Mouse (Mus musculus) limb, embryonic 13.5 days (tissue): ENCODE results near the gene Psmb2. TPM values are rescaled to one million over a fixed set of nuclear protein-coding genes. Genes with fewer than 3 reads are reported as not detected.
A peak's percentile ranks its signal among the peaks of the same experiment; 100 is the strongest.

ENCODE experiments used
- ATAC-seq: fragments of 200-750 bp; cut with Nextera tagmentation; 2 replicates; pipeline ENCODE4 v1.8.0; 2017; ENCODE audit warnings: low read depth, moderate number of reproducible peaks, moderate TSS enrichment; ENCODE audit not compliant: low FRiP score
- H3K27ac ChIP-seq: fragments of 300-500 bp; sonication (generic); 2 replicates; pipeline ENCODE4 v1.5.1; 2015; ENCODE audit warnings: inconsistent platforms, mild to moderate bottlenecking, moderate library complexity
- H3K27me3 ChIP-seq: fragments of 300-500 bp; sonication (generic); 2 replicates; pipeline ENCODE4 v1.6.1; 2015; ENCODE audit warnings: mild to moderate bottlenecking, inconsistent platforms
- H3K36me3 ChIP-seq: fragments of 300-500 bp; sonication (generic); 2 replicates; pipeline ENCODE4 v1.6.1; 2015; ENCODE audit warnings: inconsistent platforms, mild to moderate bottlenecking, moderate library complexity
- H3K4me1 ChIP-seq: fragments of 300-500 bp; sonication (generic); 2 replicates; pipeline ENCODE4 v1.6.1; 2015; ENCODE audit warnings: inconsistent platforms
- H3K4me2 ChIP-seq: fragments of 300-500 bp; sonication (generic); replicated peaks from 2 replicates; pipeline ENCODE4 v1.6.1; 2015; ENCODE audit warnings: inconsistent platforms, mild to moderate bottlenecking, moderate library complexity
- H3K4me3 ChIP-seq: fragments of 300-500 bp; sonication (generic); 2 replicates; pipeline ENCODE4 v1.5.1; 2015; ENCODE audit warnings: moderate library complexity, mild to moderate bottlenecking, inconsistent platforms
- H3K9ac ChIP-seq: fragments of 300-500 bp; sonication (generic); 2 replicates; pipeline ENCODE4 v1.6.1; 2015; ENCODE audit warnings: mild to moderate bottlenecking, inconsistent platforms
- H3K9me3 ChIP-seq: fragments of 300-500 bp; sonication (generic); 2 replicates; pipeline ENCODE4 v1.6.1; 2016; ENCODE audit warnings: inconsistent platforms
- WGBS: fragments of 180-500 bp; shearing (Covaris S2); methylation state at CpG from one replicate; pipeline ENCODE4 v1.1.7; 2015; 5-methylcytosine and 5-hydroxymethylcytosine counted together
- polyA plus RNA-seq: library from polyadenylated mRNA; unstranded; fragments of >200 nt; fragmentation: Nextera tagmentation; extraction: Ambion mirVana; gene quantifications from 2 replicates; pipeline ENCODE4 v1.2.1, GENCODE M21; 2015

The Psmb2 gene
- polyA plus RNA-seq, 1 experiment from 2014 or later, result 501 TPM

- peak; percentile 87; the same call in 1 of the 2 replicates for ATAC-seq
- Histone ChIP-seq H3K27ac (no peak overlapping the region), H3K36me3 (no peaks in the 10 kb centered on the region), H3K9ac (no peak overlapping the region), H3K4me2 (no peak overlapping the region), H3K9me3 (no peaks in the 10 kb centered on the region), H3K4me3 (no peak overlapping the region), H3K27me3 (no peaks in the 10 kb centered on the region; the same call in 1 of the 2 replicates), H3K4me1 (no peaks in the 10 kb centered on the region)
- whole genome bisulfite sequencing, result 11% methylated on average over 9 of the region's 9 CpGs
Observed at GRCm38 (mm10) chr4:126655356-126655755, 22.1 kb upstream of the Psmb2 start.

- ATAC-seq, result no peak
- Histone ChIP-seq H3K4me2 (no peak overlapping the region), H3K9ac (no peak overlapping the region), H3K4me1 (no peaks in the 10 kb centered on the region), H3K4me3 (no peak overlapping the region), H3K9me3 (no peaks in the 10 kb centered on the region), H3K36me3 (no peaks in the 10 kb centered on the region), H3K27me3 (no peaks in the 10 kb centered on the region), H3K27ac (no peak overlapping the region)
- 83% methylated on average over 7 of the region's 7 CpGs for WGBS
Observed at GRCm38 (mm10) chr4:126661249-126661648, 16.2 kb upstream of the Psmb2 start.

GRCm38 (mm10) chr4:126667075-126667474 lies 10.4 kb upstream of the Psmb2 start:
- Histone ChIP-seq H3K4me2 (no peak overlapping the region), H3K36me3 (no peaks in the 10 kb centered on the region), H3K4me1 (no peaks in the 10 kb centered on the region), H3K9ac (no peak overlapping the region), H3K9me3 (no peaks in the 10 kb centered on the region), H3K4me3 (no peak overlapping the region), H3K27me3 (no peaks in the 10 kb centered on the region), H3K27ac (no peak overlapping the region)
- ATAC-seq, result no peak
- 90% methylated on average over 2 of the region's 2 CpGs for WGBS

- H3K4me1 ChIP-seq, result peaks cover 15% of the 10 kb centered on the region
- no peaks in the 10 kb centered on the region for H3K27me3 ChIP-seq
- no peak overlapping the region for H3K4me2 ChIP-seq
- H3K27ac ChIP-seq, result no peak overlapping the region
- no peak for ATAC-seq
- 88% methylated on average over 5 of the region's 5 CpGs for WGBS
- no peak overlapping the region for H3K9ac ChIP-seq
- H3K4me3 ChIP-seq, result no peak overlapping the region
- H3K36me3 ChIP-seq, result peaks cover 31% of the 10 kb centered on the region
- no peaks in the 10 kb centered on the region for H3K9me3 ChIP-seq
Observed at GRCm38 (mm10) chr4:126682298-126682697, 4.9 kb downstream of the Psmb2 start.

- ATAC-seq, result no peak
- Histone ChIP-seq H3K27ac (no peak overlapping the region), H3K27me3 (no peaks in the 10 kb centered on the region), H3K4me2 (no peak overlapping the region), H3K9ac (no peak overlapping the region), H3K4me3 (no peak overlapping the region), H3K9me3 (no peaks in the 10 kb centered on the region), H3K4me1 (peaks cover 13% of the 10 kb centered on the region), H3K36me3 (peaks cover 36% of the 10 kb centered on the region)
- 84% methylated on average over 3 of the region's 3 CpGs for WGBS
Observed at GRCm38 (mm10) chr4:126683084-126683483, 5.7 kb downstream of the Psmb2 start.

- no peak for ATAC-seq
- Histone ChIP-seq H3K36me3 (peaks cover 59% of the 10 kb centered on the region), H3K27me3 (no peaks in the 10 kb centered on the region), H3K4me1 (no peaks in the 10 kb centered on the region), H3K27ac (no peak overlapping the region), H3K9me3 (no peaks in the 10 kb centered on the region), H3K9ac (no peak overlapping the region), H3K4me3 (no peak overlapping the region), H3K4me2 (no peak overlapping the region)
- 92% methylated on average over 2 of the region's 2 CpGs for WGBS
Observed at GRCm38 (mm10) chr4:126689457-126689856, 12.0 kb downstream of the Psmb2 start.

- Histone ChIP-seq H3K36me3 (peaks cover 48% of the 10 kb centered on the region), H3K9ac (no peak overlapping the region), H3K27me3 (no peaks in the 10 kb centered on the region), H3K27ac (no peak overlapping the region), H3K4me1 (no peaks in the 10 kb centered on the region), H3K4me3 (no peak overlapping the region), H3K9me3 (no peaks in the 10 kb centered on the region), H3K4me2 (no peak overlapping the region)
- 77% methylated on average over 5 of the region's 5 CpGs for WGBS
- ATAC-seq, result no peak
Observed at GRCm38 (mm10) chr4:126693021-126693420, 15.6 kb downstream of the Psmb2 start.

- Histone ChIP-seq H3K9ac (no peak overlapping the region), H3K36me3 (peaks cover 50% of the 10 kb centered on the region), H3K4me1 (no peaks in the 10 kb centered on the region), H3K27ac (no peak overlapping the region), H3K9me3 (no peaks in the 10 kb centered on the region), H3K27me3 (no peaks in the 10 kb centered on the region), H3K4me2 (no peak overlapping the region), H3K4me3 (no peak overlapping the region)
- no peak for ATAC-seq
- 82% methylated on average over 4 of the region's 4 CpGs for WGBS
Observed at GRCm38 (mm10) chr4:126696908-126697307, 19.5 kb downstream of the Psmb2 start.

GRCm38 (mm10) chr4:126706630-126707438 lies 29.4 kb downstream of the Psmb2 start:
- H3K9ac ChIP-seq, result no peak overlapping the region
- ATAC-seq, result peak; percentile 66

GRCm38 (mm10) chr4:126707439-126707826 lies 30.0 kb downstream of the Psmb2 start:
- no peaks in the 10 kb centered on the region for H3K4me1 ChIP-seq
- ATAC-seq, result no peak
- H3K27me3 ChIP-seq, result no peaks in the 10 kb centered on the region
- H3K36me3 ChIP-seq, result peaks cover 79% of the 10 kb centered on the region
- no peak overlapping the region for H3K4me3 ChIP-seq
- no peak overlapping the region for H3K9ac ChIP-seq
- 78% methylated on average over 5 of the region's 5 CpGs for WGBS
- no peaks in the 10 kb centered on the region for H3K9me3 ChIP-seq
- no peak overlapping the region for H3K4me2 ChIP-seq
- no peak overlapping the region for H3K27ac ChIP-seq

More at GRCm38 (mm10) chr4:126706630-126707438, 29.4 kb downstream of the Psmb2 start:
- Histone ChIP-seq H3K4me3 (no peak overlapping the region), H3K27me3 (no peaks in the 10 kb centered on the region), H3K9me3 (no peaks in the 10 kb centered on the region), H3K27ac (no peak overlapping the region), H3K4me2 (no peak overlapping the region), H3K4me1 (no peaks in the 10 kb centered on the region), H3K36me3 (peaks cover 79% of the 10 kb centered on the region)
- WGBS, result 56% methylated on average over 12 of the region's 12 CpGs

- H3K27me3 ChIP-seq, result peaks cover 87% of the 10 kb centered on the region
- no peak overlapping the region for H3K27ac ChIP-seq
- WGBS, result 5% methylated on average over 18 of the region's 18 CpGs
- peak overlapping the region; percentile 13 for H3K4me3 ChIP-seq
- peak overlapping the region; percentile 46 for H3K4me2 ChIP-seq
- no peaks in the 10 kb centered on the region for H3K9me3 ChIP-seq
- no peak for ATAC-seq
- H3K36me3 ChIP-seq, result no peaks in the 10 kb centered on the region
- no peak overlapping the region for H3K9ac ChIP-seq
- H3K4me1 ChIP-seq, result peaks cover 24% of the 10 kb centered on the region
Observed at GRCm38 (mm10) chr4:126732111-126732510, 54.7 kb downstream of the Psmb2 start.

GRCm38 (mm10) chr4:126732531-126733380 lies 55.3 kb downstream of the Psmb2 start:
- peaks cover 24% of the 10 kb centered on the region for H3K4me1 ChIP-seq
- no peaks in the 10 kb centered on the region for H3K9me3 ChIP-seq
- H3K4me3 ChIP-seq, result peak overlapping the region; percentile 13
- no peak overlapping the region for H3K9ac ChIP-seq
- no peaks in the 10 kb centered on the region for H3K36me3 ChIP-seq
- peaks cover 93% of the 10 kb centered on the region for H3K27me3 ChIP-seq
- 5% methylated on average over 26 of the region's 26 CpGs for WGBS
- no peak for ATAC-seq
- no peak overlapping the region for H3K27ac ChIP-seq
- peak overlapping the region; percentile 46 for H3K4me2 ChIP-seq
